Mouse (Mus musculus) frontal cortex, postnatal 14 days (tissue): Measurements from ENCODE around the gene Fgfr2.

Source experiments
- DNase-seq, 2 experiments: peaks; one replicate each; pipeline ENCODE4 v3.0.0; 2022; ENCODE audit warnings: low spot score in 2 of 2

Fgfr2 gene

GRCm38 (mm10) chr7:132933331-132933730 is 189.8 kb downstream of the Fgfr2 start:
- no peak for DNase-seq

GRCm38 (mm10) chr7:132931560-132932351 is 191.4 kb downstream of the Fgfr2 start:
- peak; percentile 7 to 26 for DNase-seq

DNA sequence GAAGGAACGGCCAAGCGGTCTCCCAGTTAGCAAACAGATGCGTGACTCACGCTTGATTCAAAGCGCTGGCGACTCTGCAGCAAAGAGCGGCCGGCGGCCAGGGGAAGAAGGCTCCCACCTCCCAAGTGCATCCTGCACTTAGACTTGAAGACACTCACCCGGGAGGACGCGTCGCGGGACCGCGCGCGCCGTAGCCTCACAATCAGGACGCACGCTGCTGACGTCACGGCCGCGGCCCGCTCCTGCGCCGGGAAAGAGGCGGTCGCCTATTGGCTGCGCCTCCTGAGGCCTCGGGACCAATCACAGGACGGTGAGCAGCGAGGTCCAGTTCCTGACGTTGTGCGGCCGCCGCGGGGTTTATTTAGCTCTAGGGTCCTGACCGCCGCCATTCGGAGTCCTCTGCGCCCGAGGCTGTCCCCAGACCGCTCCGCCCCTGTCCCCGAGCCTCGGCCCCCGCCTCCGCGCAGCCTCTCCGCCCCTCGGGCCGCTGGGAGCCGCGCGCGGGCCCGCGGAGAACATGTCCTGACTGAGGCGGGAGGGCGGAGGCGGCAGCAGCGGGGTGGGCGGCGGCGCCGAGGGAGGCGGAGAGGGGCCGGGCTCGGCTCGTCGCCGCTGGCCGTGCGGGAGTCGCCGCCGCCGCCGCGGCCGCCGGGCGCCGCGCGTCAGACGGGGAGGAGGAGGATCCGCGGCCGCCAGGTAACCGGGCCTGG is 192.1 kb downstream of the Fgfr2 start, which contains the start of gene Zranb1:
Gene Zranb1 (plus strand): TSS at position 293 of the 710 bp plus-strand sequence.
- peak; percentile 98 to 99 for DNase-seq

GRCm38 (mm10) chr7:132930055-132930454 is 193.1 kb downstream of the Fgfr2 start:
- no peak for DNase-seq

DNA sequence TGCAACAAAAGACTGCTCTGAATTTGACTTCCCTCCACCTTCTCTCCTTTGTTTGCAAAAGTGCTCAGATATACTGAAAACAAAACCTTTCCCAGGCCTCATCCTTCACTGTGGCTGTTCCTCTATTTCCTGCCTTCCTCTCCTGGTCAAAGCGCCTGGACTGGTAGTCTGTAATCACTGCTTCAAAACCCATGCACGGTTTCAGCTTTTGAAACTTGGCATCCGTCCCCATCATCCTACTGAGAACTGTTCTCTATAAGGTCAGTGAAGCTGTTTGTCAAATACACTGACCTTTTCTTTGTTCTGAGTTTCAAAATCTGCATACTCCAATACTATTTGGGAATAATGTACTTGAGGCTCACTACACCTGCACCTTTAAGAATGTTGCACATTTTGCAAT is 195.9 kb downstream of the Fgfr2 start:
- no peak for DNase-seq

DNA sequence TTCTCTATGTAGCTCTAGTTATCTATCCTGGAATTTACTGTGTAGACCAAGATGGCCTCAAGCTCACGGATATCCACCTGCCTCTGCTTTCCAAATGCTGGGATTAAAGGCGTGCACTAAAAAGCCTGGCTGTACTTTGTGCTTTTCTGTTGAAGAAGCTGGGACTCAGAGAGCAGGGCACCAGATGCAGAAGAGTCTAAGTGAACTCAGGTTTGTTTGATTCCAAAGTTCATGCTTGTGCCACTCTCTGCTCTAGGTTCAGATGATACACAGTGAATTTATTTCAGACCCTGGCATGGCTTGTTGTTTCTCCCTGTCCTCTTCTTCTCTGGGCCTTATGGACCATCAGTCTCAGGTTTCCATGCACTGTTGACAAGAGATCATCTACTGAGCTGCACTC is 197.9 kb downstream of the Fgfr2 start:
- no peak for DNase-seq

DNA sequence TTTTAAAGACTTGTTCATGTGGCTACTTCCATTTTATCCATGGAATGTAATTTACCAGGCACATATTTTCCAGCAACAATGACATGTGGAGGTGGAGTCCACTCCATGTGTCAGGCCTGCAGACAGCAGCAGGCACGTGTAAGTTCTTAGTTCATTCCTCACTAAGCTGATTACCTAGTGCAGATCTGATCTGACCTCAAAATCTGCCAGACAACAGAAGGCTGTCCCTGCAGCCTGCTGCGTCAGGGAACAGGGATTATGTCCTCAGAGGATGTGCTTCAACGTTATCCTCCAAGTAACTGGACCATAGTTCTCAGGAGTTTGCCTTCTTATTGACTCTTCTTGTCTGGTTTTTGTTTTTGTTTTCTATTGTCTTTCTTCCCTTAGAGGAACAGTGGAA is 201.2 kb downstream of the Fgfr2 start:
- DNase-seq, result no peak

DNA sequence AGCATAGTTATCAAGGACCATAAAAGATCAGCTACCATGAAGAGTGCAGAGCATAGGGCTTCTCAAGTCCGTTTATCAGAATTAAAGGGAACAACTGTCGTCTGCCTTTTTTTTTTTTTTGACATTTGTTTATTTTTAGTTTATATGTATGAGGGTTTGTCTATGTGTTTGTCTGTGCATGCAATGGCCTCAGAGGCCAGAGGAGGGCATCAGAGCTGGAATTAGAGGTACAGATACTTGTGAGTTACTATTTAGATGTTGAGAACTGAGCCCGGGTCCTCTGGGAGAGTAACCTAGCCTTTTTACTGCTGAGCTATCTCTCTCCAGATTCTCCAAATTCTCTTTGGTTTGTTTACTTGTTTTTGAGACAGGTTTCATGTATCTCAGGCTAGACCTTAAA is 219.4 kb downstream of the Fgfr2 start:
- no peak for DNase-seq

DNA sequence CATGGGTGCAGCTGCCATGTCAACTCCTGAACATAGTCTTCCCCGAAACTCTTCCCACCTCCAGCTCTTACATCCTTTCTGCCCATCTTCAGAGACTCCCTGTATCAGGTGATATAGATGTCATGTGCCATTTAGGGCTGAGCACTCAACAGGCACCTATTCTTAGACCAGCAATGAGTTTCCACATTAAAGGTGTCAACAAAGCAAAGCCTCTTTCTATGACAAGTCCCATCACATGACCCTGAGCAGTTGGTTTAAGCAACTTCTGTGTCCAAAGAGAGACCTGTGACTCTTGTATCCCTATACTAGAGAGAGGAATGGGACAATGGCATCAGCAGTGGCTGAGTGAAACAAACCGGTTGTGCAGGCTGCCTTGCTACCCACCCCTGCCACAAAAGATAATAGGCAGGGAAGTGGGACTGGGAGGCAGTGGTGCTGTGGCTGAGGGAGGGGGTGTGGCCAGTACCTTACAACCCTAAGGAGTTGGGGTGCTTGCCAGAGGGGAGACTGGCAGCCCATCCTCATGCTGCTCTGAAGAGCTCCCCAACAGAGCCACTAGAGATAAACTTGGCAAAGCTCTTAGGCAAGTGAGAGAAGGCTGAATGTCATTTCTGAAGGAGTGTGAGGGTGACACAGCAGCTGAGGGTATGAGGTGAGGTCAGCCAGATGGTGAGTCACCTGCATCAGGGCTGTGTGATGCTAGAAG is 222.2 kb downstream of the Fgfr2 start:
- DNase-seq, result no peak

- no peak for DNase-seq
Observed at GRCm38 (mm10) chr7:132898234-132898633, 224.9 kb downstream of the Fgfr2 start.

- no peak for DNase-seq
Observed at GRCm38 (mm10) chr7:132897258-132897657, 225.9 kb downstream of the Fgfr2 start.

GRCm38 (mm10) chr7:132896206-132896815 is 226.8 kb downstream of the Fgfr2 start:
- DNase-seq, result no peak

DNA sequence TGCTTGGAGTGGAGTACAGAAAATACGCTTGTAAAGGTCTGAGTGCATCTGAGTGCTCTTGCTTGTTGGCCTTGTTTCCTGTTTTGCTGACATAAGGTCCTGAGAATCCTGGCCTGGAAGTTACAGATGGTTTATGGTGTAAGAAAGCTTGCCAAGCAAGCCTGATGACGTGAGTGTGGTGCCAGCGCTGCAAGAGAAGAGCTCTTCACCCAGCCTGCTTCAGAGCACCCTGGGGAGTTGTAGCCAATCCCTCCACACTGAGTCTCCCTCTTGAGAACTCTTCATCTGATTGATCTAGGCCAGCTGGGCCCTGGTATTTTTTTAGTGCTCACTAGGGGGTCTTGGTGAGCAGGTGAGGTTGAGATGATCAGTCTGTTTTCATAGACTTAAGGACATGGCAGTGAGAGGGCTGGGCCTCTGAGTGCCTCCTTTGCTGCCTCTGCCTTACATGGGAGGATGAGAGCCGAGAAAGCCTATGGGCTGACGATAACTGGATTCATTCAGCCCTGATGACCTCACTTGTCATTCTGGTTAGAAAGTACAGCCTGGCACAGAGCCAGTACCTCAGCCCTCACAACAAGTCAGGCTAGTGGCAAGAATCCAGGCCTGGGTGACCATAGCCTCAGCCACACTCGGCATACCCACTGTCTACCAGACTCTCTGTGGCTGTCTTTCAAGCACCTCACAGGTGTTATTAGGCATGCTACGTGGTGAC is 228.2 kb downstream of the Fgfr2 start:
- no peak for DNase-seq

DNA sequence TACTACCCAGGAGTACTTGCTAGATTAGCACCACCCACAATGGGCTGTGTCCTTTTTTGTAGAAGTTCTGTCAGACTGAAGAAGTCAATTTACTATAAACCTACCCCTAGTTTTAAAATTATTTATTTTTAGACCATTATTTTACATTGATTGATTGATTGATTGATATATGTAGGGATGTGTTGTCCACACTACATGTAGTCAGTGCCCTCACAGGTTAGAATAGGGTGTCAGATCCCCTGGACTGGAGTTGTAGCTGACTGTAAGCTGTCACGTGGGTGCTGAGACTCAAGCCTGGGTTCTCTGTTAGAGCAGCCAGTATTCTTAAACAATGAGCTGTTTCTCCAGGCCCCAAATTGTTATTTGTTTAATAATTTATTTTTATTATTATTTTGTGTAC is 229.8 kb downstream of the Fgfr2 start:
- DNase-seq, result no peak

- no peak for DNase-seq
Observed at GRCm38 (mm10) chr7:132892806-132893205, 230.3 kb downstream of the Fgfr2 start.

DNA sequence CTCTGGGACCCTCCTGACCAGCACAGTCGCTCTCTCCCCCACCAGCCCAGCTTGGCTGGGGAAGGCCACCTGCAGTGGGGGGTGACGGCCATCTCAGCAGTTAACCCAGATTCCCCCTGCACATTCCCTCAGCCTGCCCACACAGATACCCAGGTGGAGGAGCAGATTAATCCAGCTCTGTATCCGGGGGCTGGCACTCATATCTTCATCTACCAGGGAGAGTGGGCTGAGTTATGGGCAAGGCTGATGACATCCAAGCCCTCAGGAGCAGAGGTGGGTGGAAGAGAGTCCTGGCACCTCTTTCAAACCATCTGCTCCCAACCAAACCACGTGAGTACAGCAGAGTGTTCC is 230.9 kb downstream of the Fgfr2 start:
- DNase-seq, result no peak

- no peak for DNase-seq
Observed at GRCm38 (mm10) chr7:132891561-132892310, 231.4 kb downstream of the Fgfr2 start.

DNA sequence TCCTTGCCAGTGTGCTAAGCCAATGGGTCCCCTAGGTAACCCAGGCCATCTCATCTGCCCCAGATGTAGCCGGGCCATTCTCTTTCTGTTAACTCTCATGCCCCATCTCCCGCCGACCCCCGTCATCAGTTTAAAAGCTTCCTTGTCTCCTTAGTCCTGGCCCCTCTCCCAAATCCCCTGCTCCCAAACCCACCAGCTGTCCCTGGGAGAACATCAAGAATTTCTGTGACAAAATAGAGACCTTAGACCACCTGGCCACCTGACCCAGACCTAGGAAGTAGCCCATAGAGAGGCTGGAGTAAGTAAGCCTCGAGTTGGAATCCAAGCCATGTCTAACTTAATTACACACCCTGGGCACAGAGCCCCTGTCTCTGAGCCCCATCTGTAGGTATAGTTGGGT is 232.9 kb downstream of the Fgfr2 start:
- DNase-seq, result no peak

DNA sequence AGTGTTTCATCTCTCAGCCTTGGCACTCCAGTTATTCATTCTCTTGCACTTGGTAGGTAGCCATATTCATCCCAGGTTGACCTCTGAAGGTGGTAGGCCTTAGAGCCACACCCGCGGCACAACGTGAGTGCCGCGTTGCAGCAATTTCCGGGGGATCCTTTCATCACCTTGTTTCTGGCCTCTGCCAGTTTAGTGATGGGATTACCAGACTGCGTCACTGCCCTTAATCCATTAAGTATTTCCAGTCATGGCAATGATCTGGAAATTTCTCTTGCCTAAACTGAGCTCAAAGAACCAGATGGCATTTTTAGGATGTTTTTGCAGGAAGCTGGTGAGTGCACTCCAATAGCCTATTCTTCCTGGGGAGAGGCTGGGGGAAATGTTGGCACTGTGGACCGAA is 233.5 kb downstream of the Fgfr2 start:
- DNase-seq, result no peak

DNA sequence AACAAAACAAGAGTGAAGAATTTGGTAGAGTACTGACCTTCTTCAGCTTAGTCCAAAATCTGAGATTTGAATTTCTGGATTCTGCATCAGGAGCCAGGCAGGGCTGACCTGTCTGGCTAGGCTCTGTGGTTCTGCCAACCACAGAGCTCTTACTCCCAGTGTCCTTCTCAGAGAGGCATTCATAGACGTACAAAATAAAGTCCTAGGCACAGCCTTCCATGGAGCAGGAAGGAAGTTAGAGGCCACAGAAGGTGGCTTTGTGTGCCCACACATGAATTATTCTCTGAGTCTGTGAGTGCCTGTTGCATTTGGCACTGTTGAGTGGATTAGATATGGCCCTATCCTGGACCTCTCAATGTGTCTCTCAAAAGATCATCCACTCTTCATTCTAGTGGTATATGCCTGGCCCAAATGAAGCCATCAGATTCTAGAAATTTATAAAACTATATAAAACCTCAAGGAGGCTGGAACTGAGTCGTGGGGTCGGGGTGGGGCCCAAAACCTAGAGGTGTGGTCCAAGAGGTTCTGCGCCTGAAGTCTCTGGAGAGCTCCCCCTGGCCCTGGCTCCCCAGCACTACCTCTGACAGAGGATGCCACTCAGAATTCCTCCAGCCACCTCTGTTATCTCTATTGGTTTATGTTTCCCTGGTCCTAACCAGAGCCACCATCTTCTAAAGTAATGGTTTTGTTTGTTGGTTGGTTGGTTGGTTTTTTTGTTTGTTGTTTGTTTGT is 234.5 kb downstream of the Fgfr2 start:
- DNase-seq, result no peak
